Mouse (Mus musculus) testis, postnatal 10 days (tissue): Measurements from ENCODE around the gene Klk9.

Experiments used
- DNase-seq: peaks from one replicate; pipeline ENCODE4 v3.0.0; 2021; ENCODE audit warnings: low spot score

The Klk9 gene

GRCm38 (mm10) chr7:43796355-43796754 lies 4.7 kb downstream of the Klk9 start:
- DNase-seq = no peak

GRCm38 (mm10) chr7:43797333-43797769 lies 5.7 kb downstream of the Klk9 start, which contains the start of gene Klk8:
Gene Klk8, plus strand, starts transcription at chr7:43797577.
- peak; percentile 61 for DNase-seq

DNA sequence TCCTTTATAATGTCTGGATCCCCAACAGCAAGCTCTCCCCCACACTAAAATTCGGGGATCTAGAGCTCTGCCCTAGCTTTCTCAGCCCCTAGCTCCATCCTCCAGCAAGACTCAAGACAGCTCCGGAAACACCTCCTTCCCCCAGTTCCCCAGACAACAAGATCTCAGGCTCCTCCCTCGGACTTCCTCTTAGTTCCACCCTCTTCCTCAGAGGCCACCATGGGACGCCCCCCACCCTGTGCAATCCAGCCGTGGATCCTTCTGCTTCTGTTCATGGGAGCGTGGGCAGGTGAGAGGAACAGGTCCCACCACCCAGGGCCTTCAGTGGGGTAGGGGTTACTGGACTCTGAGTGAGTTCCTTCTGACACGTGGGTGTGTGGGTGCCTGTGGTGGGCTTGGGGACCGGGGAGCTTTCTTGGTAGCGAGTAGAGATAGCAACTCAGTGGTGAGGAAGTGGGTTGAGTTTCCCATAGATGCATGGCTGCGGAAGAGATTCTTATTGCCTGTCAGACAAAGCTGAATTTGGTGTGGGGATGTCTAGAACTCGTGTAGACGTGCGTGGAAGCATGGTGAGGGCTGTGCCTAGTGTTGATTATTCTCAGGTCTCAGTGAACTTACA lies 6.3 kb downstream of the Klk9 start:
- no peak for DNase-seq

DNA sequence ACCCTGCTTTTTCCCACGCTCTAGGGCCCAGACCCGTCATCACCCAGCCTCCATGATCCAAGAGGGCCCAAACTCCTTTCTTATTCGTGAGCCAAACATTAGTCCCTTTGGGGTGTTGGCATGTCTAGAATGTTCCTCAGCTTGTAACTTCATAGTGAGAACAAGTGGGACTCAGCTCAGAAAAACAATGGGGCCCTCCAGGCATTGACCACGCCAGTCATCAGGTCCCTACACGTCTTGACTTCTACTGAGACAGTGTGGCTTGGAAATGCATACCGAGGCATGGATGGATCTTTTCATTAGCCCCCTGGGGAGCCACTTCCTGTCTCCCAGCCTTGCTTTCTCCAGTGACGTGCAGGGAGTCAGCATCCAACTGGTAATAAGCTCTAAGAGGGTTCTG lies 8.2 kb downstream of the Klk9 start:
- no peak for DNase-seq

DNA sequence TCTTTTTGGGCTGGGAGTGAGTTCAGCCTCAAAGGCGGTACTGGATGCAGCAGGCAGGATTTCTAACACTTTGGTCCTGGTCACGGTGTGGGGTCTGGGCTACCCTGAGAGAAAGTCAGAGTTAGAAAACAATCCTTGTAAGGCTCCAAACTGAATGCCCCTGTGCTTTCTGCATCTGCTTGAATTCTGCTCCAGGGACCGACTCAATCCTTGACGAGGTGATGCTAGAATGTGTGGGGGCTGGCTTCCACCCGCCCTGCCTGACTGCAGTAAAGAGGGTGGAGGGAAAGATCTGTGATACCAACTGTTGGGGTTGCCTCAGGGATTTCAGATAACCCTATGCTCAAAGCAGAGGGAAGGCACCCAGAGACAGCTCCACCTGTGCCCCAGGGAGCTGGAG lies 19.3 kb downstream of the Klk9 start, which contains the start of gene Klk7:
Gene Klk7, plus strand, starts transcription at position 301 of the 400 bp plus-strand sequence.
- DNase-seq = no peak

- no peak for DNase-seq
Measured at GRCm38 (mm10) chr7:43815211-43815610, 23.5 kb downstream of the Klk9 start.

GRCm38 (mm10) chr7:43816746-43817145 lies 25.1 kb downstream of the Klk9 start:
- no peak for DNase-seq

DNA sequence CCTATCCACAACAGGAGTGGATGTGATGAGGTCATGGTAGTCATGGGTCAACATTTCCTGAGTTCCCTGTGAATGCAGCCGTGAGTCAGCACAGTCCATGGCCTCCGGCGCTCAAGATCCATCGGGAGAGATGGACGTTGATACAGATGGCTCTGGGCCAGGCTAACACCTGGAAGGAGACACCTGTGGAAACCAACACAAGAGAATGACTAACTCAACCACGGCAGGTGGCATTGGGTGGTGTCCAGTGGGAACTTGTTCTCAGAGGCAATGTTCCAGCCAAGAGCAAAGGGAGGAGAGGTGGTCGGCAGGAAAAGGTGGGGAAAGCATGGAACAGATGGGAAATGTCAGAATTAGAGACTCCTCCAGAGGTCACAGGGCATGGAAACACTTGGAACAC lies 29.9 kb downstream of the Klk9 start:
- DNase-seq = no peak

- no peak for DNase-seq
Measured at GRCm38 (mm10) chr7:43824199-43824598, 32.5 kb downstream of the Klk9 start, which contains the start of gene Klk6. Gene Klk6, plus strand, starts transcription at chr7:43824499.

DNA sequence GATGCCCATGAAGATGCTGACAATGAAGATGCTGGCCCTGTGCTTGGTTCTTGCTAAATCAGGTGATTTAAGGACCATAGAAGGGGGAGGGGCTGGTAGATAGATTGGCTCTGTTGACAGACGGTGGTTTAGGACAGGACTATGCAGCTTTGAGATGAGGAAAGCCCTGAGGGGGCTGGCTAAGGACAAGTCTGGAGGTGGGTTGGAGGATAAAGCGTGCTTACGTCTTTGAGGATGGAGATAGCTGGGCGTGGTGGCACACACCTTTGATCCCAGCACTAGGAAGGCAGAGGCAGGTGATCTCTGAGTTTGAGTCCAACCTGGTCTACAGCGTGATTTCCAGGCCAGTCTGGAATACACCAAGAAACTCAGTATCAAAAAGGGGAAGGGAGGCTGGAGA lies 34.4 kb downstream of the Klk9 start:
- DNase-seq = no peak

DNA sequence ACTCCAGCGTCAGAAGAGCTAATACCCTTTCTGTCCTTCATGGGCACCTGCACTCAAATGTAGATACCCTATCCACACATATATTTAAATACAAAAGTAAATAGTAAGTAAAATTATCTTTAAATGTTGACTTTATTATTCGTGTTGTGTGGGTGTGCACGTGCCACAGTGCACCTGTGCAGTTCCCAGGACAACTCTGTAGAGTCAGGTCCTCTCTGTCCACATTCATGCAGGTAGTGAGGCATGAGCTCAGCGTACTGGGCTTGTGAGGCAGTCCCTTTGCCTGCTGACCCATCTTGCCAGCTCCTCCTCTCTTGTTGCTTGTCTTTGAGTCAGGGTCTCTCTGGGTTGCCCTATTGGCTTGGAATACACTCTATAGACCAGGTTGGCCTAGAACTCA lies 36.0 kb downstream of the Klk9 start:
- no peak for DNase-seq

DNA sequence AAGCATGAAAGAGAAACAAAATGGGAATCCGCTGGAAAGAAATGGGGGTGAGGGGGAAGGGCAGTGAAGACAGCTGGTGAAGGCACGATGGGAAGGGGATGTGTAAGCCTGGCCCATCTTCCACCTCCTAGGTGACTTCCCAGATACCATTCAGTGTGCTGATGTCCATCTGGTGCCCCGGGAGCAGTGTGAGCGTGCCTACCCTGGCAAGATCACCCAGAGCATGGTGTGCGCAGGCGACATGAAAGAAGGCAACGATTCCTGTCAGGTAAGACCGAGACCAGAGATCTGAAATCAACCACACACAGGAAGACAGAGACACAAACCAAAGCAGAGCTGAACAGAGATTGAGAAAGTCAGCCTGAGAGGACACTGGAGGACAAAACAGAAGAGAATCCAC lies 37.3 kb downstream of the Klk9 start:
- DNase-seq = no peak

DNA sequence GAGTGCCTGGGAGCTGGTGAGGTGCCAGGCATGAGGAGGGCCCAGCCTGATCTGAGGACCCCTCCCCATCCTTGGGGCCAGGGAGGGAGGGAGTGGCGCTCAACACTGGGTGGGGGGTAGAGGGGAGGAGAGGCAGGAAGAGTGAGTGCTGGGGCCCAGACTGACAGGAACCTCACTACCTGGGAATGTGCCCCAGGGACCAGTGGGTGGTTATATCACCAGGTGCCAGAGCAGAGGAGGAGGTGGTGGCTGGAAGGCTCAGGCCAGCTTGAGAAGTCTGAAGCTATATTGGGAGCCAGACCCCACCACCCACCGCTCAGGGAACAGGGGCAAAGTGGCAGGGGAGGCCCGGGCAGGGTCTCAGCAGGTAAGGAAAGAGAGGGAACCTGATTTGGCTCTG lies 50.0 kb downstream of the Klk9 start, which contains the start of gene Klk5:
Gene Klk5, plus strand, starts transcription at position 271 of the 400 bp plus-strand sequence.
- no peak for DNase-seq

GRCm38 (mm10) chr7:43843801-43844200 lies 52.1 kb downstream of the Klk9 start:
- DNase-seq = no peak
